Mouse (Mus musculus): Measurements from ENCODE around the gene Fam162a.

- TF ChIP-seq EP300 (IDR thresholded peaks at IDR 0.05; ENCODE audit: low read depth in 1 of 2, low read length in 2 of 2) (no peak), BHLHE40 (IDR thresholded peaks at IDR 0.05; ENCODE audit: borderline replicate concordance, low read depth, low read length) (no peak), CHD2 (IDR thresholded peaks at IDR 0.05; ENCODE audit: low read length) (no peak), CTCF (IDR thresholded peaks at IDR 0.05 in 2 of 3, conservative IDR thresholded peaks at IDR 0.05 in 1 of 3; ENCODE audit: control insufficient read depth in 1 of 3, insufficient read depth in 1 of 3, low read depth in 2 of 3, low read length in 3 of 3, poor library complexity in 1 of 3, severe bottlenecking in 1 of 3) (no peak; a peak in 1 of 6 replicates), MAFK (IDR thresholded peaks at IDR 0.05; ENCODE audit: borderline replicate concordance, low read depth, low read length) (no peak), MAX (IDR thresholded peaks at IDR 0.05; ENCODE audit: low read length) (no peak), MXI1 (IDR thresholded peaks at IDR 0.05; ENCODE audit: low read depth, low read length) (no peak), NRF1 (IDR thresholded peaks at IDR 0.05; ENCODE audit: insufficient read depth, low read depth, low read length, poor library complexity, severe bottlenecking) (no peak), JUND (IDR thresholded peaks at IDR 0.05; ENCODE audit: low read depth, low read length) (no peak), POLR2A (IDR thresholded peaks at IDR 0.05; ENCODE audit: control insufficient read depth in 1 of 2, insufficient read depth in 1 of 2, low read depth in 1 of 2, low read length in 2 of 2, poor library complexity in 1 of 2) (no peak), ZKSCAN1 (IDR thresholded peaks at IDR 0.05; ENCODE audit: low read depth, low read length) (no peak), ELF1 (IDR thresholded peaks at IDR 0.05; ENCODE audit: low read depth, low read length) (no peak)
Observed at GRCm38 (mm10) chr16:36089850-36090616, 18.6 kb upstream of the Fam162a start.
